Mouse (Mus musculus): Measurements from ENCODE around the gene P2rx7. TPM values are rescaled to one million over a fixed set of nuclear protein-coding genes. Genes with fewer than 3 reads are reported as not detected.
A peak's percentile ranks its signal among the peaks of the same experiment; 100 is the strongest.

P2rx7 gene
- polyA plus RNA-seq (2015; fragmentation: Nextera tagmentation; extraction: Ambion mirVana), result 2.2 and 2.3 TPM in 2 replicates

DNA sequence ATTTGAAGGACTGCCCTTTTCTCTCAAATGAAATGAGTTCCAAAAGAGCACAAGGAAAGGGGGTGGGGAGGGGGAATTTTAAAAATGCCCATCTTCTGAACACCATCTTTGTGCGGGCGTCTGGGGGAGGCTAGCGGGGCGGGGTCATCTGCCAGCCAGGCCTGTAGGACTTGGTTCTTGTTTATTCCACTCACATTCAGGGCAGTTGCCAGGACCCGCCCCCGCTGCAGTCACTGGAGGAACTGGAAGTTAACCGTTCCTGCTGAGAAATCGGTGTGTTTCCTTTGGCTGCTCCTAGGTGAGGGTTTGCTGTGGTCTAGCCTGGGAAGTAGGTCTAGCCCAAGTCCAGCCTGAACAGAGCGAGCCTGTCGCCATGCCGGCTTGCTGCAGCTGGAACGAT lies at the start of gene P2rx7:
P2rx7 (plus strand) TSS at position 211 of the 400 bp plus-strand sequence.
- H3K4me1 ChIP-seq, result peaks cover 2% of the 10 kb centered on the region; the same call in 1 of the 2 replicates
- ATAC-seq (ENCODE audit: insufficient number of reproducible peaks, low FRiP score, low TSS enrichment, low read depth), result no peak
- no peaks in the 10 kb centered on the region for H3K36me3 ChIP-seq
- WGBS, result 69% methylated on average over 12 of the region's 12 CpGs
- H3K9me3 ChIP-seq, result no peaks in the 10 kb centered on the region
- no peak within 1 kb of the TSS for H3K4me2 ChIP-seq
- H3K27ac ChIP-seq, result no peak within 1 kb of the TSS
- no peak within 1 kb of the TSS for H3K4me3 ChIP-seq
- H3K9ac ChIP-seq, result no peak within 1 kb of the TSS
- no peaks in the 10 kb centered on the region for H3K27me3 ChIP-seq

DNA sequence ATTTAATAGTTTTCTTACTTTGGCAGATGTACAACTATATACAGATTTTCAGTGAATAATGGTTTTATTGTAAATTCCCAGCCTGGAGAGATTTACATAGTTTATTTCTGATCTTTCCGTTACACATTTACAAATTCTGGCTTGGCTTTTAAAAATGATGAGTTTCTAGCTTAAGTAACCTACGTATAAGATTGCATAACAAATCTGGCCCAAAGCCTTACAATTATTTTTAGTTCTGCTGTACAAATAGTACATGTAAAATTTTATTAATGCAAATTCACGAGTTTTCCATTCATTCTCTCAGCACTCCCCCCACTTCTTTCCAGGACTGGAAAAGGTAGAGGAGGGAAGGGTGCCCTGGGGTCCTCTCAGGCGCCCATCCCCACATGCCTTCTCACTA lies 48.2 kb upstream of the P2rx7 start:
- H3K36me3 ChIP-seq, result peaks cover 55% of the 10 kb centered on the region
- no peak for ATAC-seq (ENCODE audit: insufficient number of reproducible peaks, low FRiP score, low TSS enrichment, low read depth)
- no peaks in the 10 kb centered on the region for H3K4me1 ChIP-seq
- H3K9ac ChIP-seq, result no peak overlapping the region
- H3K4me3 ChIP-seq, result no peak overlapping the region
- H3K9me3 ChIP-seq, result no peaks in the 10 kb centered on the region
- 65% methylated on average over 4 of the region's 4 CpGs for WGBS
- no peak overlapping the region for H3K27ac ChIP-seq
- no peaks in the 10 kb centered on the region for H3K27me3 ChIP-seq
- no peak overlapping the region for H3K4me2 ChIP-seq

DNA sequence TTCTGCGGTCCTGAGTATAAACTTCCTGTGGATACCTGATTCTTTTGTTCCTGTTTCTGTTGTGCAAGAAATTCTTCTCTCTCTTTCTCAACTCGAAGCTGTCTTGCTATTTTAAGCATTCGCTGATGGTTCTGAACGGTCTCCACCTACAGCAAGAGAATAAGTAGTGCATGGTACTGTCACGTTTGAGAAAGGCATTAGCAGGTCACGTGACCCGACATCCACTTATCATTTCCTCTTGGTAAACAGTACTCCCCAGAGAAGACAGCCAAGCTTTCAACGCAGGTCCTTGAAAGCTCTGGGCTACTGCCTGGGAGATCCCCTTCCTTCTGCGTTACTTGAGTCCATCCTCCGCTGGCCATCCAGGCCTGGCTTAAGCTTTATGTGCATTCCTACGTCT lies 41.5 kb upstream of the P2rx7 start:
- H3K9ac ChIP-seq, result no peak overlapping the region
- no peaks in the 10 kb centered on the region for H3K9me3 ChIP-seq
- peaks cover 61% of the 10 kb centered on the region for H3K36me3 ChIP-seq
- no peak overlapping the region for H3K4me2 ChIP-seq
- 75% methylated on average over 11 of the region's 11 CpGs for WGBS
- no peaks in the 10 kb centered on the region for H3K27me3 ChIP-seq
- no peak overlapping the region for H3K4me3 ChIP-seq
- no peak for ATAC-seq (ENCODE audit: insufficient number of reproducible peaks, low FRiP score, low TSS enrichment, low read depth)
- H3K27ac ChIP-seq, result no peak overlapping the region
- H3K4me1 ChIP-seq, result no peaks in the 10 kb centered on the region

DNA sequence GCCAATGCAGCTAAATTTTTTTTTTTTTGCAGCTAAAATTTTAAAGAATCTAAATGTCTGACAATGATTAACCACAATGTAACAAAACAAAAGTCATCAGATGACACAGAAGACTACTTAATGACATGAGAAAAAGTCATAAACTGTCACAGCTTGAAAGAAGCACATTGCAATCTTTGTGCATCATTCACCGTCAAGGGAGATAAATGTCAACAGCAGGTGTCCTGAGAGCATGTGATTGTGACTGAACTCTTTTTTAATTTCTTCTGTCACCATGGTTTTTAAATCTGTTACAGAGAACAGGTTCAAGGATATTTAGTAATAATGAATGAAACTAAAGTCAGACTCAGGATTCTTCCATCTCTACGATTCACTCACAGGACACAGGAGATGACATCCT lies 38.8 kb upstream of the P2rx7 start:
- H3K9me3 ChIP-seq, result no peaks in the 10 kb centered on the region
- H3K36me3 ChIP-seq, result peaks cover 62% of the 10 kb centered on the region
- no peak overlapping the region for H3K9ac ChIP-seq
- no peak overlapping the region for H3K27ac ChIP-seq
- WGBS, result 92% methylated on average over 2 of the region's 2 CpGs
- no peaks in the 10 kb centered on the region for H3K4me1 ChIP-seq
- H3K4me2 ChIP-seq, result no peak overlapping the region
- no peak overlapping the region for H3K4me3 ChIP-seq
- ATAC-seq (ENCODE audit: insufficient number of reproducible peaks, low FRiP score, low TSS enrichment, low read depth), result no peak
- no peaks in the 10 kb centered on the region for H3K27me3 ChIP-seq

- no peak overlapping the region for H3K9ac ChIP-seq
- H3K9me3 ChIP-seq, result no peaks in the 10 kb centered on the region
- WGBS, result 57% methylated on average over 5 of the region's 5 CpGs
- ATAC-seq (ENCODE audit: insufficient number of reproducible peaks, low FRiP score, low TSS enrichment, low read depth), result no peak
- H3K4me3 ChIP-seq, result no peak overlapping the region
- peaks cover 3% of the 10 kb centered on the region; the same call in 1 of the 2 replicates for H3K4me1 ChIP-seq
- H3K27ac ChIP-seq, result peak overlapping the region; percentile 35
- H3K4me2 ChIP-seq, result no peak overlapping the region
- H3K36me3 ChIP-seq, result peaks cover 25% of the 10 kb centered on the region
- no peaks in the 10 kb centered on the region for H3K27me3 ChIP-seq
Observed at GRCm38 (mm10) chr5:122611651-122612050, 32.1 kb upstream of the P2rx7 start.

- Histone ChIP-seq H3K4me1 (peaks cover 3% of the 10 kb centered on the region; the same call in 1 of the 2 replicates), H3K9ac (peak within 1 kb of the TSS; percentile 88), H3K4me2 (peak within 1 kb of the TSS; percentile 57), H3K27ac (peak within 1 kb of the TSS; percentile 93), H3K36me3 (peaks cover 8% of the 10 kb centered on the region; the same call in 1 of the 2 replicates), H3K4me3 (peak within 1 kb of the TSS; percentile 92), H3K27me3 (no peaks in the 10 kb centered on the region), H3K9me3 (no peaks in the 10 kb centered on the region)
- 1% methylated on average over 67 of the region's 67 CpGs for WGBS
- ATAC-seq (ENCODE audit: insufficient number of reproducible peaks, low FRiP score, low TSS enrichment, low read depth), result peak; percentile 87
Observed at GRCm38 (mm10) chr5:122613908-122614732, 29.6 kb upstream of the P2rx7 start, which contains the start of gene Ift81. Gene Ift81 (minus strand): TSS chr5:122614518.

DNA sequence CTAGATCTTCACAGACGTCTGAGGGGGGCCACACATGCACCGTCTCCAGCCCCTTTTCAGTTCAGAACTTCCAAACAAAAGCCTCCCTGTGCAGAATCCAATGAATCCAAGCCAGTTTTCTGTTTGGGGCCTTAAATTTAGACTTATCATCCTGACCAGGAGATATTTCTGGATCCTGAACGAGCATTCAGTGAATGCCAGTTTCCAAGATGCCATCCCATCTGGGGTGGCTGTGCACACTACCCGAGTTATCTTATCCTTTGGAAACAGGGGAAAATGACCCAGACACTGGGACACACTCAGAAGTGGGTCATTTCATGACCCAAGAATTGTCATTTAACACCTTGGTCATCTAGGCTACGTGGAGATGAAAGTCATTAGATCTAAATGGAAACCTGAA lies 26.0 kb upstream of the P2rx7 start:
- Histone ChIP-seq H3K4me1 (peaks cover 14% of the 10 kb centered on the region), H3K36me3 (no peaks in the 10 kb centered on the region), H3K27me3 (no peaks in the 10 kb centered on the region), H3K4me3 (no peak overlapping the region), H3K9me3 (no peaks in the 10 kb centered on the region), H3K27ac (peak overlapping the region; percentile 24; the same call in 1 of the 2 replicates), H3K4me2 (no peak overlapping the region), H3K9ac (no peak overlapping the region)
- WGBS, result 63% methylated on average over 5 of the region's 5 CpGs
- no peak for ATAC-seq (ENCODE audit: insufficient number of reproducible peaks, low FRiP score, low TSS enrichment, low read depth)

DNA sequence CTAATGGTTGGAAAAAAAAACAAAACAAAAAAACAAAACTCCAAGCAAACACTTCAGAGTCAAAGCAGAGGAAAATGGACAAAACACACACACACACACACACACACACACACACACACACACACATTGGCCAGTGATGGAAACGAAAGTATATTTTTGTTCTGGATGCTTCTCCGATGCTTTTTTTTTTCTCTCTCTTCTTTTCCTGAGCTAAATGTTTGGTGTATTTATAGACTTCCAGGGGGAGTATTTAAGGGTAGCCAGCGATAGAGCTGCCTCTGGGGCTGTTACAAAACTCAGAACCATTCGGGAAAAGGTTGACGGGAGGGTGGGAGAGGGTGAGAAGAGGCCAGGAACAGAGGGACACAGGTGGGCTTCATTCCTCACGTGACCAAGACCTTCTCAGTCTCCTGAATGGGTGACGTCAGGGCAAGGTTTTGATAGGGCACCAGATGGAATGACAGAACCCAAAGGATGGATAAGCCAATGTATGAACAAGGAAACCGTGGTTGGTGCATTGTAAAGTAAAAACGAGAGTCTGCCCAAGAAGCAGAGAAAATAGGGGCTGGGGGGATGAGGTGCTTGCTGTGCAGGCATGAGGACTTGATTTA lies 23.9 kb upstream of the P2rx7 start:
- WGBS, result 70% methylated on average over 9 of the region's 9 CpGs
- Histone ChIP-seq H3K4me1 (peaks cover 13% of the 10 kb centered on the region), H3K4me2 (no peak overlapping the region), H3K4me3 (no peak overlapping the region), H3K27me3 (no peaks in the 10 kb centered on the region), H3K27ac (0 out of 2 replicates have a peak overlapping the region, but pooled peaks have one; percentile 7), H3K36me3 (no peaks in the 10 kb centered on the region), H3K9ac (no peak overlapping the region), H3K9me3 (no peaks in the 10 kb centered on the region)
- no peak for ATAC-seq (ENCODE audit: insufficient number of reproducible peaks, low FRiP score, low TSS enrichment, low read depth)

- peak overlapping the region; percentile 67 for H3K27ac ChIP-seq
- 0 out of 2 replicates have a peak overlapping the region, but pooled peaks have one; percentile 4 for H3K9ac ChIP-seq
- no peaks in the 10 kb centered on the region for H3K9me3 ChIP-seq
- H3K4me3 ChIP-seq, result no peak overlapping the region
- H3K4me1 ChIP-seq, result peaks cover 13% of the 10 kb centered on the region
- H3K27me3 ChIP-seq, result no peaks in the 10 kb centered on the region
- no peaks in the 10 kb centered on the region for H3K36me3 ChIP-seq
- 12% methylated on average over 7 of the region's 7 CpGs for WGBS
- ATAC-seq (ENCODE audit: insufficient number of reproducible peaks, low FRiP score, low TSS enrichment, low read depth), result peak; percentile 90
- no peak overlapping the region for H3K4me2 ChIP-seq
Observed at GRCm38 (mm10) chr5:122621376-122621886, 22.3 kb upstream of the P2rx7 start.

DNA sequence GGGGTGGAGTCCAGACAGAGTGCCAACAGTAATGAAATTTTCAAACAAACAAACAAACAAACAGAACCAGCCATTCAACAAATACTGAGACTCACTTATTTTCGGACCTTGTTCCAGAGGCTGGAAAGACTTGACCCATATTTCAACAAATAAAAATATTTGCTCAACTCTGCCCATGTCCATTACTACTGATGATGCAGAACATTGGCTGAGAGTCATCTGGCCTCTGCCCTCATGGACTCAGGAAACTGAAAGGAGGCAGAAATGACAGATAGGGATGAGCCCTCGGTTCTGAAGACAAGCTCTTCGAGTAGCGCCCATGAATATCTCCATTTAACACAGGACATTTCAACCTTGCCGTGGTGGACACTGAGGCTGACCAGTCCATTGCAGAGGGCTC lies 21.2 kb upstream of the P2rx7 start:
- Histone ChIP-seq H3K4me2 (no peak overlapping the region), H3K27me3 (no peaks in the 10 kb centered on the region), H3K4me3 (no peak overlapping the region), H3K9ac (no peak overlapping the region), H3K27ac (peak overlapping the region; percentile 75; the same call in 1 of the 2 replicates), H3K9me3 (no peaks in the 10 kb centered on the region), H3K4me1 (peaks cover 13% of the 10 kb centered on the region), H3K36me3 (no peaks in the 10 kb centered on the region)
- ATAC-seq (ENCODE audit: insufficient number of reproducible peaks, low FRiP score, low TSS enrichment, low read depth), result no peak
- WGBS, result 89% methylated on average over 5 of the region's 5 CpGs

DNA sequence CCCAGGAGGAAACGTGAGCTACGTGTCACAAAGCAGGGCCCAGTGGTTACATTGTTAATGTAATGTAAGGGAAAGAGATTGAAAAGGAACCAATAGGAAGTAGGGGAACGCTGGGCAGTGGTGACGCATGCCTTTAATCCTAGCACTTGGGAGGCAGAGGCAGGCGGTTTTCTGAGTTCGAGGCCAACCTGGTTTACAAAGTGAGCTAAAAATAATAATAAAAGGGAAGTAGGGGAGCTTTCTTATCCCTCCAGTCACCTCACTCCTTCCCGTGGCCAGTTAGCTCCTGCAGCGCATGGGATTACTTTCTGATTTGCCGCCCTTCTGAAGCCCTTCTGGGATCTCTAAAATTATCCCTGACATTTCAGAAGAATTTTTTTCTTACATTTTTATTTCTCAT lies 19.9 kb upstream of the P2rx7 start:
- Histone ChIP-seq H3K4me3 (no peak overlapping the region), H3K4me2 (no peak overlapping the region), H3K9me3 (no peaks in the 10 kb centered on the region), H3K36me3 (no peaks in the 10 kb centered on the region), H3K9ac (no peak overlapping the region), H3K27ac (no peak overlapping the region), H3K4me1 (peaks cover 13% of the 10 kb centered on the region), H3K27me3 (no peaks in the 10 kb centered on the region)
- no peak for ATAC-seq (ENCODE audit: insufficient number of reproducible peaks, low FRiP score, low TSS enrichment, low read depth)
- 82% methylated on average over 9 of the region's 9 CpGs for WGBS

GRCm38 (mm10) chr5:122624952-122625479 lies 18.7 kb upstream of the P2rx7 start:
- Histone ChIP-seq H3K4me2 (no peak overlapping the region), H3K36me3 (no peaks in the 10 kb centered on the region), H3K4me3 (no peak overlapping the region), H3K9ac (no peak overlapping the region), H3K27ac (no peak overlapping the region), H3K9me3 (no peaks in the 10 kb centered on the region), H3K27me3 (no peaks in the 10 kb centered on the region), H3K4me1 (peaks cover 13% of the 10 kb centered on the region)
- no peak for ATAC-seq (ENCODE audit: insufficient number of reproducible peaks, low FRiP score, low TSS enrichment, low read depth)
- 89% methylated on average over 11 of the region's 11 CpGs for WGBS
